Mouse (Mus musculus) myocyte (in vitro differentiated cells): Measurements from ENCODE around the gene Hipk2. TPM values are rescaled to one million over a fixed set of nuclear protein-coding genes. Genes with fewer than 3 reads are reported as not detected.

Experiments used
- H3K27me3 ChIP-seq: one replicate; pipeline ENCODE4 v1.6.1; 2011; ENCODE audit not compliant: control insufficient read depth, insufficient read depth, insufficient read length
- H3K36me3 ChIP-seq: one replicate; pipeline ENCODE4 v1.6.1; 2011; ENCODE audit not compliant: control insufficient read depth, insufficient read depth
- H3K4me2 ChIP-seq: one replicate; pipeline ENCODE4 v1.6.1; 2011; ENCODE audit warnings: low read depth, control low read depth
- H3K4me3 ChIP-seq: one replicate; pipeline ENCODE4 v1.5.1; 2011; ENCODE audit warnings: mild to moderate bottlenecking, control low read depth, moderate library complexity
- H3K79me2 ChIP-seq: one replicate; pipeline ENCODE4 v1.6.1; 2011; ENCODE audit not compliant: control insufficient read depth, insufficient read depth
- H3ac ChIP-seq: one replicate; pipeline ENCODE4 v1.6.1; 2011; ENCODE audit not compliant: control insufficient read depth, insufficient read length
- CEBPB ChIP-seq: IDR thresholded peaks from 2 replicates; pipeline ENCODE4 v1.6.1; 2011; ENCODE audit warnings: mild to moderate bottlenecking, moderate library complexity; ENCODE audit not compliant: poor library complexity, insufficient read depth, severe bottlenecking
- E2F4 ChIP-seq: IDR thresholded peaks from one replicate; pipeline ENCODE4 v1.6.1; 2011; ENCODE audit warnings: mild to moderate bottlenecking, control low read depth, moderate library complexity; ENCODE audit not compliant: insufficient read depth
- MAX ChIP-seq: IDR thresholded peaks from one replicate; pipeline ENCODE4 v1.6.1; 2011; ENCODE audit warnings: low read depth, mild to moderate bottlenecking, control low read depth
- MYOD1 ChIP-seq, 3 experiments: IDR thresholded peaks; one replicate each; pipeline ENCODE4 v1.6.1; 2011; ENCODE audit warnings: control low read depth in 2 of 3, low read depth in 2 of 3, mild to moderate bottlenecking in 2 of 3, moderate library complexity in 1 of 3; ENCODE audit not compliant: insufficient read length in 2 of 3, control insufficient read depth in 1 of 3
- MYOG ChIP-seq, 3 experiments: IDR thresholded peaks; one replicate each; pipeline ENCODE4 v1.6.1; 2011; ENCODE audit warnings: control low read depth in 2 of 3, low read depth in 2 of 3, mild to moderate bottlenecking in 2 of 3; ENCODE audit not compliant: insufficient read length in 2 of 3, control insufficient read depth in 1 of 3, insufficient read depth in 1 of 3
- POLR2A ChIP-seq: IDR thresholded peaks from one replicate; pipeline ENCODE4 v1.6.1; 2011; ENCODE audit warnings: low read depth, mild to moderate bottlenecking, control low read depth, moderate library complexity; ENCODE audit not compliant: insufficient read length
- POLR2AphosphoS2 ChIP-seq: IDR thresholded peaks from one replicate; pipeline ENCODE4 v1.6.1; 2011; ENCODE audit warnings: low read depth, control low read depth; ENCODE audit not compliant: insufficient read length
- REST ChIP-seq: IDR thresholded peaks from one replicate; pipeline ENCODE4 v1.6.1; 2011; ENCODE audit warnings: mild to moderate bottlenecking, control low read depth, moderate library complexity; ENCODE audit not compliant: insufficient read depth, insufficient read length
- SRF ChIP-seq: IDR thresholded peaks from one replicate; pipeline ENCODE4 v1.6.1; 2011; ENCODE audit warnings: low read depth; ENCODE audit not compliant: control insufficient read depth, insufficient read length
- TCF12 ChIP-seq: IDR thresholded peaks from one replicate; pipeline ENCODE4 v1.6.1; 2011; ENCODE audit warnings: mild to moderate bottlenecking, control low read depth; ENCODE audit not compliant: poor library complexity, insufficient read depth, severe bottlenecking
- TCF3 ChIP-seq: IDR thresholded peaks from one replicate; pipeline ENCODE4 v1.6.1; 2011; ENCODE audit warnings: low read depth, control low read depth; ENCODE audit not compliant: insufficient read length
- USF1 ChIP-seq: IDR thresholded peaks from one replicate; pipeline ENCODE4 v1.6.1; 2011; ENCODE audit warnings: low read depth, mild to moderate bottlenecking, control low read depth, moderate library complexity
- polyA plus RNA-seq: library from polyadenylated mRNA; unstranded; fragments of >200 nt; fragmentation: generic; extraction: Trizol; gene quantifications from one replicate; pipeline ENCODE4 v1.2.1, GENCODE M21; 2012; ENCODE audit warnings: missing spikeins

The Hipk2 gene
- polyA plus RNA-seq, 1 experiment, result 11.3 TPM

- Histone ChIP-seq H3K4me2 (no peak overlapping the region), H3K79me2 (peaks cover 29% of the 10 kb centered on the region), H3K4me3 (no peak overlapping the region), H3ac (no peak overlapping the region), H3K27me3 (no peaks in the 10 kb centered on the region), H3K36me3 (no peaks in the 10 kb centered on the region)
- TF ChIP-seq REST, result no peak
- TF ChIP-seq TCF12, result no peak
- TF ChIP-seq CEBPB, result no peak
- TF ChIP-seq USF1, result no peak
- TF ChIP-seq MAX, result no peak
- TF ChIP-seq SRF, result no peak
- no peak for TF ChIP-seq POLR2A
- no peak for TF ChIP-seq POLR2AphosphoS2
- TF ChIP-seq E2F4, result no peak
- TF ChIP-seq MYOG (IDR thresholded peaks at IDR 0.05; ENCODE audit: control insufficient read depth in 1 of 3, insufficient read depth in 1 of 3, insufficient read length in 2 of 3, low read depth in 2 of 3), result no peak
Observed at GRCm38 (mm10) chr6:38805612-38806011, 70.4 kb downstream of the Hipk2 start.

GRCm38 (mm10) chr6:38801252-38801651 lies 74.7 kb downstream of the Hipk2 start:
- Histone ChIP-seq H3K4me3 (no peak overlapping the region), H3ac (no peak overlapping the region), H3K79me2 (peaks cover 6% of the 10 kb centered on the region), H3K36me3 (no peaks in the 10 kb centered on the region), H3K27me3 (no peaks in the 10 kb centered on the region), H3K4me2 (no peak overlapping the region)
- TF ChIP-seq MYOG (IDR thresholded peaks at IDR 0.05; ENCODE audit: control insufficient read depth in 1 of 3, insufficient read depth in 1 of 3, insufficient read length in 2 of 3, low read depth in 2 of 3) (no peak), MAX (no peak), REST (no peak), TCF3 (no peak), POLR2AphosphoS2 (no peak), TCF12 (no peak), USF1 (no peak), SRF (no peak), CEBPB (no peak)

- TF ChIP-seq MYOG (IDR thresholded peaks at IDR 0.05; ENCODE audit: control insufficient read depth in 1 of 3, insufficient read depth in 1 of 3, insufficient read length in 2 of 3, low read depth in 2 of 3), result no peak
- TF ChIP-seq USF1, result no peak
- no peak for TF ChIP-seq REST
- TF ChIP-seq E2F4, result no peak
- no peak for TF ChIP-seq POLR2AphosphoS2
- no peak for TF ChIP-seq SRF
- TF ChIP-seq TCF3, result no peak
- no peak for TF ChIP-seq MAX
- no peak for TF ChIP-seq CEBPB
- TF ChIP-seq TCF12, result no peak
- TF ChIP-seq POLR2A, result no peak
- TF ChIP-seq MYOD1 (IDR thresholded peaks at IDR 0.05; ENCODE audit: control insufficient read depth in 1 of 3, insufficient read length in 2 of 3, low read depth in 2 of 3), result no peak
- Histone ChIP-seq H3ac (no peak overlapping the region), H3K79me2 (no peaks in the 10 kb centered on the region), H3K4me3 (no peak overlapping the region), H3K36me3 (no peaks in the 10 kb centered on the region), H3K27me3 (no peaks in the 10 kb centered on the region), H3K4me2 (no peak overlapping the region)
Observed at GRCm38 (mm10) chr6:38797548-38797947, 78.4 kb downstream of the Hipk2 start.

GRCm38 (mm10) chr6:38796993-38797392 lies 79.0 kb downstream of the Hipk2 start:
- no peak for TF ChIP-seq POLR2A
- TF ChIP-seq CEBPB, result no peak
- no peak for TF ChIP-seq E2F4
- no peak for TF ChIP-seq MYOG (IDR thresholded peaks at IDR 0.05; ENCODE audit: control insufficient read depth in 1 of 3, insufficient read depth in 1 of 3, insufficient read length in 2 of 3, low read depth in 2 of 3)
- no peak for TF ChIP-seq TCF3
- no peak for TF ChIP-seq SRF
- TF ChIP-seq REST, result no peak
- TF ChIP-seq USF1, result no peak
- no peak for TF ChIP-seq MYOD1 (IDR thresholded peaks at IDR 0.05; ENCODE audit: control insufficient read depth in 1 of 3, insufficient read length in 2 of 3, low read depth in 2 of 3)
- no peak for TF ChIP-seq POLR2AphosphoS2
- no peak for TF ChIP-seq TCF12
- TF ChIP-seq MAX, result no peak
- Histone ChIP-seq H3K4me3 (no peak overlapping the region), H3K27me3 (no peaks in the 10 kb centered on the region), H3K79me2 (no peaks in the 10 kb centered on the region), H3K4me2 (no peak overlapping the region), H3K36me3 (no peaks in the 10 kb centered on the region), H3ac (no peak overlapping the region)

- Histone ChIP-seq H3K4me3 (no peak overlapping the region), H3K36me3 (no peaks in the 10 kb centered on the region), H3K79me2 (peaks cover 3% of the 10 kb centered on the region)
Observed at GRCm38 (mm10) chr6:38796388-38796787, 79.6 kb downstream of the Hipk2 start.

More at GRCm38 (mm10) chr6:38796388-38796787, 79.6 kb downstream of the Hipk2 start:
- no peak for TF ChIP-seq MAX
- TF ChIP-seq TCF12, result no peak
- TF ChIP-seq E2F4, result no peak
- Histone ChIP-seq H3K27me3 (no peaks in the 10 kb centered on the region), H3K4me2 (no peak overlapping the region), H3ac (no peak overlapping the region)
